Mouse (Mus musculus): ENCODE results near the gene Itgam. TPM values are rescaled to one million over a fixed set of nuclear protein-coding genes. Genes with fewer than 3 reads are reported as not detected.
"Not testable (repeated sequence)": the region's sequence is repeated elsewhere in the genome, so short reads cannot be mapped to it uniquely, and the experiment has no call there.

Itgam gene
- polyA plus RNA-seq, 1 experiment from 2014 or later: 128 TPM

DNA sequence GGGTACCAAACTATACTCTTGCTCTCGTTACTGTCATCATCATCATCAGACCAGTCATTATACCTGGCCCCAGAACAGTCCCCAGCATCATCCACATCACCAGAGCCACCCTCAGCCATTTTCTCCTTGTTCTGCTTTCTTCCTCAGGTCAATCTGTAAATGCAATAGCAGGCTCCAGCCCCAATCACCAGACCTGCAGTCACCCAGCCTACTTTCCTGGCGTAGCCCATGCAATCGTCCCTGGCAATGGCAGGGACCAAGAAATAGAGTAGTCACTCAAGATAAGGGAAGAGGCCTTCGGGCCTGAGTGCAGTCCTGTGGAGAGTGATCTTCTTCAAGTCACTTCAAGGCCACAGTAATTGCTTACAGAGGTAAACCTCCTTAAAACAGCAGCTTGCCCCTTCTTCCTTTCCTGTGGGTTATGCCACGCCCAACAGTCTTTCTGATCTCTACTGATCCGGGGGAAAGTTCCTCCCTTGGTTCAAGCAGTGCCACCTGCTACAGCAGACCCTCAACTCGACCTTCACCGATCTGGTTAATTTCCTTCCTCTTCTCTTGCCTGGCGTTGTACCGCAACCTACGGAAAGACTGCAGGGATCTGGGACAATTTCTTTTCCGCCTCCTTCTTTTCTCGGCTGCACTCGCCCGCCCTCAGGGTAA, 20.1 kb upstream of the Itgam start:
- H3K4me3 ChIP-seq (ENCODE audit: inconsistent target); H3K27ac ChIP-seq; H3K79me2 ChIP-seq (ENCODE audit: inconsistent target); H3K36me3 ChIP-seq (ENCODE audit: inconsistent target): not testable (repeated sequence)
- 30% methylated on average over 2 of the region's 15 CpGs for WGBS (ENCODE audit: missing documents)

DNA sequence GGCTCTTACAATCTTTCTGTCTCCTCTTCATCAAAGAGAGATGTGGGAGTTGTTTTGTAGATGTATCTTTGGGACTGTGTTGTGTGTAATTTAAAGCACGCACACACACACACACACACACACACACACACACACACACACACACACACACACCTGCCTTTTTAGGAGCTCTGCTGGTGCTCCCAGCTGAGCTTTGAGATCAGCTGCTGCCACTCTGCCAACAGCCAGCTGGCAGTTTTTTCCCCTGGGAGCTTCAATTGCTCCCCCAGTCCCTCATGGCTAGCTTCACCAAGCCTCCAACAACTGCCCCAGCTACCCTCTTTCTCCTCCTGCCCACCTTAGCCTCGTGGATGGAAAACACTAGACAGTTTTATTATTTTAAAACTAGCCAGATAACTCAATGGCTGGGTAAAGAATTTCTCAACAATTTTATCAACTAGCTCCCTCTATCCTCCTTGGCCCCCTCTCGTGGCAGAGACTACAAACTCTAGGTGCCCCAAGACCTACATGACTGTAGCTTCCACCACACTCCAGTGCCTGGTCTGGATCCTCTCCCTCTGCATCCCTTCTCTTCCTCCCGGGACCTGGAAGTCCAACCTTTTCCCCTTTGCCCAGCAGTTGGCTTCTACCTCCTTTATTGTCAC, 18.2 kb upstream of the Itgam start:
- Histone ChIP-seq H3K79me2 (ENCODE audit: inconsistent target) (no peaks in the 10 kb centered on the region), H3K36me3 (ENCODE audit: inconsistent target) (no peaks in the 10 kb centered on the region), H3K27ac (no peak overlapping the region), H3K4me3 (ENCODE audit: inconsistent target) (no peak overlapping the region)
- 61% methylated on average over 3 of the region's 4 CpGs for WGBS (ENCODE audit: missing documents)

- Histone ChIP-seq H3K79me2 (ENCODE audit: inconsistent target) (no peaks in the 10 kb centered on the region), H3K27ac (no peak overlapping the region), H3K4me3 (ENCODE audit: inconsistent target) (no peak overlapping the region), H3K36me3 (ENCODE audit: inconsistent target) (no peaks in the 10 kb centered on the region)
- 97% methylated on average over 2 of the region's 2 CpGs for WGBS (ENCODE audit: missing documents)
These were observed 16.8 kb upstream of the Itgam start for GRCm38 (mm10) chr7:128045640-128046039.

DNA sequence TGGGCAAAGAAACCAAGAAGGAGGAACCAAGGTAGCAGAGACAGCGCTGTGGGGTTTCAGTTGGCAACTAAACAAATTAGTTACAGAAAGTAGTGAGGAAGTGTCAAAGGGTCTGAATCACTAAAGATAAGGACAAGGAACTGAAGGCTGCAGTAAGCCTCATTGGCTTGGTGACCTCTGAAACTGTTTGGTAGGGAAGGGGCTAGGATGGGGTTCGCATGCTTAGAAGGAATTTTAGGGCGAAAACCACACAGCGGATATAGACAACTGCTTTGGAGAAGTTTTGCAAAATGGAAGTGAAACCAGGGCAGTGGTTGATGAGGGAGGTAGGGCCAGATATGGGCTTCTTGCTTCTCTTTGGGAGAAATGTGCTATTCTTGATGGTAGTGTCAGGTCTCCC, 13.6 kb upstream of the Itgam start:
- WGBS (ENCODE audit: missing documents): 0% methylated on average over 4 of the region's 4 CpGs
- H3K27ac ChIP-seq: peak overlapping the region; percentile 82
- no peaks in the 10 kb centered on the region for H3K79me2 ChIP-seq (ENCODE audit: inconsistent target)
- no peaks in the 10 kb centered on the region for H3K36me3 ChIP-seq (ENCODE audit: inconsistent target)
- H3K4me3 ChIP-seq (ENCODE audit: inconsistent target): no peak overlapping the region; the same call in 1 of the 2 replicates

DNA sequence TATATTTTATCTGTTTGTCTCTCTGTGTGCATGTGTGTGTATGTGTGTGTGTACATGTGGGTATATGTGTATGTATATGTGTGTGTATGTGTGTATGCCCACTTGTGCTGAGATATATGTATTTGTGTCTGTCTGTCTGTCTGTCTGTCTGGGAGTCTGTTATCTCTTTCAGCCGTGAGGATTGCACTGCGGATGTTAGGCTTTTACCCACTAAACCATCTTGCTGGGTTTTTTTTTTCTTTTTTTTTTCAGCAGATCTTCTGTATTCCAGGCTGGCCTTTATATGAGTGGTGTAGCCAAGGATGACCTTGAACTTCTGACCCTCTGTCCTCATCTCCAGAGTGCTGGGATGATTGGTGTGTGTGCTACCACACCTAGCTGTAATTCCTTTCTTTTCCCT, 13.2 kb upstream of the Itgam start:
- H3K4me3 ChIP-seq (ENCODE audit: inconsistent target): no peak overlapping the region

GRCm38 (mm10) chr7:128050739-128051138, 11.7 kb upstream of the Itgam start:
- no peaks in the 10 kb centered on the region for H3K36me3 ChIP-seq (ENCODE audit: inconsistent target)
- 10% methylated on average over 4 of the region's 4 CpGs for WGBS (ENCODE audit: missing documents)
- no peaks in the 10 kb centered on the region for H3K79me2 ChIP-seq (ENCODE audit: inconsistent target)
- H3K4me3 ChIP-seq (ENCODE audit: inconsistent target): no peak overlapping the region
- peak overlapping the region; percentile 82 for H3K27ac ChIP-seq

More for the DNA sequence above, 13.2 kb upstream of the Itgam start:
- WGBS (ENCODE audit: missing documents): 0% methylated on average over 2 of the region's 2 CpGs
- Histone ChIP-seq H3K27ac (peak overlapping the region; percentile 82), H3K79me2 (ENCODE audit: inconsistent target) (no peaks in the 10 kb centered on the region), H3K36me3 (ENCODE audit: inconsistent target) (no peaks in the 10 kb centered on the region)

- 2% methylated on average over 5 of the region's 5 CpGs for WGBS (ENCODE audit: missing documents)
- no peak overlapping the region for H3K4me3 ChIP-seq (ENCODE audit: inconsistent target)
- no peaks in the 10 kb centered on the region for H3K36me3 ChIP-seq (ENCODE audit: inconsistent target)
- H3K79me2 ChIP-seq (ENCODE audit: inconsistent target): no peaks in the 10 kb centered on the region
- H3K27ac ChIP-seq: peak overlapping the region; percentile 82
These were observed 9.4 kb upstream of the Itgam start for GRCm38 (mm10) chr7:128053061-128053460.

DNA sequence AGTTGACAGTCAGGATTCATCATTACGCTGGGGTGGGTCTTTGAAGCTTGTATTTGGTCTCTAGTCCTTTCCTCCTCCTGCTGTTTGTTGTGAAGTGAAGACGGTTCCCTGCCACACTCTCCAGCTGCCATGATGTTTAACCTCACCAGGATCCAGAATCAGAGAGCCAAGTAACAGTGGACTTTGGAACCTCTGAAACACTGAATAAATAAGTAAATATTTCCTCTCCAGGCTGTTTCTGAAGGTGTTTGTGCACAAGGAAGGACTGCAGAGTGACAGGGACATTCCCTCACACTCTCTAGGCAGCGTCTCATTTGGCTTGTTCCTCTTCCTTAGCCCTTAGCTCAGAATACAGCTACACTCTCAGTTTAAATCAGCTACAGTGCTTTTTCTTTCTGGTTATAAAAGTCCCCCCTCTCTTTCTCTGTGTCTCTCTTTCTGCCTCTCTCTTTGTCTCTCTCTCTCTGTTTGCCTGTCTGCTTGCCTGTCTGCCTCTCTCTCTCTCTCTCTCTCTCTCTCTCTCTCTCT, 5.5 kb upstream of the Itgam start:
- peak overlapping the region; percentile 68 for H3K27ac ChIP-seq
- 46% methylated on average over 3 of the region's 3 CpGs for WGBS (ENCODE audit: missing documents)
- H3K4me3 ChIP-seq (ENCODE audit: inconsistent target): no peak overlapping the region
- H3K79me2 ChIP-seq (ENCODE audit: inconsistent target): no peaks in the 10 kb centered on the region
- H3K36me3 ChIP-seq (ENCODE audit: inconsistent target): no peaks in the 10 kb centered on the region

GRCm38 (mm10) chr7:128057860-128058259, 4.6 kb upstream of the Itgam start:
- Histone ChIP-seq H3K4me3 (ENCODE audit: inconsistent target) (no peak overlapping the region), H3K27ac (peak overlapping the region; percentile 68), H3K36me3 (ENCODE audit: inconsistent target) (no peaks in the 10 kb centered on the region), H3K79me2 (ENCODE audit: inconsistent target) (no peaks in the 10 kb centered on the region)
- 90% methylated on average over 7 of the region's 8 CpGs for WGBS (ENCODE audit: missing documents)

- Histone ChIP-seq H3K4me3 (ENCODE audit: inconsistent target) (no peak overlapping the region), H3K27ac (peak overlapping the region; percentile 68), H3K79me2 (ENCODE audit: inconsistent target) (no peaks in the 10 kb centered on the region), H3K36me3 (ENCODE audit: inconsistent target) (no peaks in the 10 kb centered on the region)
- 3% methylated on average over 7 of the region's 7 CpGs for whole genome bisulfite sequencing (ENCODE audit: missing documents)
These were observed 3.9 kb upstream of the Itgam start for GRCm38 (mm10) chr7:128058576-128058975.

- Histone ChIP-seq H3K79me2 (ENCODE audit: inconsistent target) (peaks cover 5% of the 10 kb centered on the region), H3K27ac (peak overlapping the region; percentile 68), H3K36me3 (ENCODE audit: inconsistent target) (no peaks in the 10 kb centered on the region), H3K4me3 (ENCODE audit: inconsistent target) (no peak overlapping the region)
- WGBS (ENCODE audit: missing documents): 4% methylated on average over 4 of the region's 4 CpGs
These were observed 3.3 kb upstream of the Itgam start for GRCm38 (mm10) chr7:128059091-128059490.

- peak overlapping the region; percentile 92 for H3K27ac ChIP-seq
- no peaks in the 10 kb centered on the region for H3K36me3 ChIP-seq (ENCODE audit: inconsistent target)
- H3K4me3 ChIP-seq (ENCODE audit: inconsistent target): peak overlapping the region; percentile 46
- WGBS (ENCODE audit: missing documents): 19% methylated on average over 6 of the region's 6 CpGs
- H3K79me2 ChIP-seq (ENCODE audit: inconsistent target): peaks cover 31% of the 10 kb centered on the region
These were observed 856 bp downstream of the Itgam start for GRCm38 (mm10) chr7:128063211-128063781.

GRCm38 (mm10) chr7:128065547-128065946, 3.1 kb downstream of the Itgam start:
- WGBS (ENCODE audit: missing documents): 2% methylated on average over 5 of the region's 5 CpGs
- peak overlapping the region; percentile 74 for H3K27ac ChIP-seq
- H3K79me2 ChIP-seq (ENCODE audit: inconsistent target): peaks cover 45% of the 10 kb centered on the region
- H3K4me3 ChIP-seq (ENCODE audit: inconsistent target): no peak overlapping the region
- H3K36me3 ChIP-seq (ENCODE audit: inconsistent target): peaks cover 9% of the 10 kb centered on the region; the same call in 1 of the 2 replicates

DNA sequence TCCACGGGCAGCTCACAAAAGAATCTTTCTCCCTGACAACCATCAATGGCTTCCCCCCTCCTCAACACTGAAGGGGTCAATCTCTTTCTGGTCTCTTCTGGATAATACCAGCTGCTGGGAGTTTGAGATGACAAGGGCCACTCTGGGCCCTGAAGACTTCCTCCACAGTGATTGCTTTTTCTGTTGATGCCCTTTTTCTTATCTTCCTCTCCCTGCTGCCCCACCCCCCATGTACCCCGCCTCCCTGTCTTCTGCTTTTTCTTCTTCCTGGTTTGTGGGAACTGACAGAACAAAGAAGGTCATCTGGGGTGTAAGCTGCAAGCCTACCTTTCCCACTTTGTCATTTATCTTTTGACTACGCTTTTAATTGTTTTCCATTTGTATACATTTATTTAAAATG, 5.4 kb downstream of the Itgam start:
- WGBS (ENCODE audit: missing documents): 34% methylated on average over 3 of the region's 3 CpGs
- no peak overlapping the region for H3K4me3 ChIP-seq (ENCODE audit: inconsistent target)
- peaks cover 45% of the 10 kb centered on the region for H3K79me2 ChIP-seq (ENCODE audit: inconsistent target)
- H3K27ac ChIP-seq: peak overlapping the region; percentile 74
- peaks cover 22% of the 10 kb centered on the region for H3K36me3 ChIP-seq (ENCODE audit: inconsistent target)

GRCm38 (mm10) chr7:128069844-128070243, 7.4 kb downstream of the Itgam start:
- WGBS (ENCODE audit: missing documents): 37% methylated on average over 2 of the region's 2 CpGs
- Histone ChIP-seq H3K27ac (no peak overlapping the region), H3K4me3 (ENCODE audit: inconsistent target) (no peak overlapping the region), H3K79me2 (ENCODE audit: inconsistent target) (peaks cover 32% of the 10 kb centered on the region), H3K36me3 (ENCODE audit: inconsistent target) (peaks cover 26% of the 10 kb centered on the region)
